Mouse (Mus musculus) forebrain, postnatal 0 days (tissue): ENCODE measurements around the gene Prss34. TPM values are rescaled to one million over a fixed set of nuclear protein-coding genes. Genes with fewer than 3 reads are reported as not detected.

Source experiments
- ATAC-seq: fragments of 200-750 bp; cut with Nextera tagmentation; 2 replicates; pipeline ENCODE4 v1.8.0; 2017; ENCODE audit warnings: mild to moderate bottlenecking, moderate library complexity
- DNase-seq: peaks from one replicate; pipeline ENCODE4 v3.0.0-alpha.2; 2015
- H3K27ac ChIP-seq: fragments of 300-500 bp; sonication (generic); 2 replicates; pipeline ENCODE4 v1.5.1; 2014; ENCODE audit warnings: low read depth, mild to moderate bottlenecking, antibody characterized with exemption, low read length, moderate library complexity, mixed read lengths
- H3K27me3 ChIP-seq: fragments of 300-500 bp; sonication (generic); 2 replicates; pipeline ENCODE4 v1.6.1; 2014; ENCODE audit warnings: mild to moderate bottlenecking, low read length, mixed read lengths; ENCODE audit not compliant: insufficient read depth
- H3K36me3 ChIP-seq: fragments of 300-500 bp; sonication (generic); 2 replicates; pipeline ENCODE4 v1.6.1; 2014; ENCODE audit warnings: mild to moderate bottlenecking, moderate library complexity; ENCODE audit not compliant: insufficient read depth
- H3K4me1 ChIP-seq: fragments of 300-500 bp; sonication (generic); 2 replicates; pipeline ENCODE4 v1.6.1; 2014; ENCODE audit warnings: antibody characterized with exemption; ENCODE audit not compliant: insufficient read depth
- H3K4me2 ChIP-seq: fragments of 300-500 bp; sonication (generic); 2 replicates; pipeline ENCODE4 v1.6.1; 2014; ENCODE audit warnings: low read depth, mild to moderate bottlenecking, moderate library complexity
- H3K4me3 ChIP-seq: fragments of 300-500 bp; sonication (generic); 2 replicates; pipeline ENCODE4 v1.5.1; 2014; ENCODE audit warnings: low read depth, low read length, mixed read lengths
- H3K9ac ChIP-seq: fragments of 300-500 bp; sonication (generic); 2 replicates; pipeline ENCODE4 v1.6.1; 2014; ENCODE audit warnings: mild to moderate bottlenecking
- H3K9me3 ChIP-seq: fragments of 300-500 bp; sonication (generic); 2 replicates; pipeline ENCODE4 v1.6.1; 2016; ENCODE audit warnings: low read length
- CTCF ChIP-seq: sonication (generic); IDR thresholded peaks from 2 replicates; pipeline ENCODE4 v1.5.1; 2016; ENCODE audit warnings: antibody characterized with exemption, control low read depth, low read depth
- WGBS: fragments of 180-500 bp; shearing (Covaris S2); extraction: QIAGEN DNeasy Blood & Tissue Kit; methylation state at CpG from one replicate; pipeline ENCODE4 v1.1.7; 2014; 5-methylcytosine and 5-hydroxymethylcytosine counted together
- polyA plus RNA-seq: library from polyadenylated mRNA; unstranded; fragments of >200 nt; fragmentation: Nextera tagmentation; extraction: Ambion mirVana; gene quantifications from 2 replicates; pipeline ENCODE4 v1.2.1, GENCODE M21; 2015
- total RNA-seq: library from RNA; depleted of rRNA; stranded (reverse); fragments of >200 nt; gene quantifications from 2 replicates; pipeline ENCODE4 v1.2.3, GENCODE M21; 2014

Prss34 gene
- total and polyA plus RNA-seq, 2 experiments from 2014 or later = not detected

DNA sequence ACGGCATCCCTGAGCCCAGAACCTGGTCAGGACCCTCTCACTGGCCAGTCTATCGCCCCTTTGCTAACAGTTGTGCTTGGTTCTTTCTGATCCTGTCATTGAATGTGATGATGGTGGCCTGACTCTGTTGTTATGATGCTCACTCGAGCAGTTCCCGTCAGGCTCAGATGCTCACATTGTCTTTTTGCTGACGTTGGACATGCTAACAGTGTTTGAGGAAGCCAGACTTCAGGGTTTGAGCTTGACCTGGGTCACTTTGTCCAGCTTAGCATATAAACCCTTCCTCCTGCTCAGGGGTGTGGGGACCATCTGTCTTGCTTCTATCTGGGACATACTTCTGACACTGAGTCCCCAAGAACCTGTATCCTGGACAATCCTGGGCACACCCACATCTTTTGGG is 20.2 kb downstream of the Prss34 start, which contains the start of gene Prss29:
Gene Prss29, plus strand, starts transcription at position 301 of the 400 bp plus-strand sequence.
- DNase-seq = no peak
- no peaks in the 10 kb centered on the region for H3K9me3 ChIP-seq
- no peak within 1 kb of the TSS for H3K4me3 ChIP-seq
- H3K36me3 ChIP-seq = no peaks in the 10 kb centered on the region
- no peak within 1 kb of the TSS for H3K27ac ChIP-seq
- H3K4me1 ChIP-seq = no peaks in the 10 kb centered on the region
- H3K4me2 ChIP-seq = no peak within 1 kb of the TSS
- TF ChIP-seq CTCF = no peak
- ATAC-seq = no peak
- H3K9ac ChIP-seq = no peak within 1 kb of the TSS
- no peaks in the 10 kb centered on the region for H3K27me3 ChIP-seq
- 79% methylated on average over 5 of the region's 5 CpGs for WGBS

DNA sequence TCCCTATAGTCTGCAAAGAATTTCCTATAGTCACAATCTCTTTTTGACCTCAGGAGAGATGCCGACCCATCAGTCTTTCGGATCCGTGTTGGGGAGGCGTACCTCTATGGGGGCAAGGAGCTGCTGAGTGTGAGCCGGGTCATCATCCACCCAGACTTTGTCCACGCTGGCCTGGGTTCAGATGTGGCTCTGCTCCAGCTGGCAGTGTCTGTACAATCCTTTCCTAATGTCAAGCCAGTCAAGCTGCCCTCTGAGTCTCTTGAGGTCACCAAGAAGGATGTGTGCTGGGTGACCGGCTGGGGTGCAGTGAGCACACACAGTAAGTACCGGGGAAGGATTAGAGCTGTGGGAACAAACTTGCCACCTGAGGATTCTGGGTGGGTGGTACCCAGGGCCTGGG is 22.6 kb downstream of the Prss34 start:
- ATAC-seq (no peak), DNase-seq (no peak)
- no peak for TF ChIP-seq CTCF
- Histone ChIP-seq H3K9me3 (no peaks in the 10 kb centered on the region), H3K4me2 (no peak overlapping the region), H3K27ac (no peak overlapping the region), H3K9ac (no peak overlapping the region), H3K27me3 (no peaks in the 10 kb centered on the region), H3K4me3 (no peak overlapping the region), H3K36me3 (no peaks in the 10 kb centered on the region), H3K4me1 (no peaks in the 10 kb centered on the region)
- WGBS = 93% methylated on average over 8 of the region's 8 CpGs

DNA sequence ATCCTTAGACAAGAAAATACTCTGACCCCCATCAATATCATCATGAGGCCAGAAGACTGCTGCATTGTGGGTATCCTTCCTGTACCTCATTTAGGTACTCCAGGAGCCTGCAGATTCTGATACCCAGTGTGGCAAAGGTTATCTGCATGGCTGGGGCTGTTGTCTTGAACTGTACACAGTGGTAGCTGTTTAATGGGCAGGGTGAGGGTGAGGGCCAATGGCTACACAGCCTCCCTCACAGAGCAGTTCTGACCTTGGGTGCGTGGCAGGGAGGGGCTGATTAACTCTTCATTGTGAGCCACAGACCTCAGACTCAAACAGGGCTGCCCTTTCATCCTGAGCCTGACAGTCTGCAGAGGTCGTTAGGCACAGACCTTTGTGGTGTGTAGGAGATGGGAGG is 24.7 kb downstream of the Prss34 start:
- Histone ChIP-seq H3K36me3 (no peaks in the 10 kb centered on the region), H3K27ac (no peak overlapping the region), H3K9ac (no peak overlapping the region), H3K4me2 (no peak overlapping the region), H3K9me3 (no peaks in the 10 kb centered on the region), H3K4me1 (no peaks in the 10 kb centered on the region), H3K27me3 (no peaks in the 10 kb centered on the region), H3K4me3 (no peak overlapping the region)
- WGBS = 10% methylated on average over 2 of the region's 2 CpGs
- DNase-seq (no peak), ATAC-seq (no peak)
- TF ChIP-seq CTCF = no peak

DNA sequence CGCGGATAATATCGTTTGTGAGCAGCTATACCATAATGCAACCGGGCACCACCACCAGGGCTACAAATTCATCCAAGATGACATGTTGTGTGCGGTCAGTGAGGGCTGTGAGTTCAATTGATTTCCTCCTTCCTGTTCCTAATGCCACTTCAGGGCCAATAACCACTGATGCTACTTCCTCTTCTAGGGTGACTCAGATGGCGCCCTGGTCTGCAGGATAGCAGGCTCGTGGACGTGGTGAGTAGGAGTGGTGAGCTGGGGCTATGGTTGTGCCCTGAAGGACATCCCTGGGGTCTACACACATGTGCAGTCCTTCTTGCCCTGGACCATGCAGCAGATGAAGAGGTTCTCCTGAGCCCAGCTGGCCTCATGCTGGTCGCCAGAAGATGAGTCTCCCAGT is 34.1 kb downstream of the Prss34 start:
- H3K36me3 ChIP-seq = no peaks in the 10 kb centered on the region
- TF ChIP-seq CTCF = no peak
- no peaks in the 10 kb centered on the region for H3K4me1 ChIP-seq
- DNase-seq = no peak
- no peaks in the 10 kb centered on the region for H3K9me3 ChIP-seq
- H3K9ac ChIP-seq = no peak overlapping the region
- H3K27ac ChIP-seq = no peak overlapping the region
- 87% methylated on average over 9 of the region's 9 CpGs for WGBS
- ATAC-seq = no peak
- no peak overlapping the region for H3K4me2 ChIP-seq
- H3K27me3 ChIP-seq = no peaks in the 10 kb centered on the region; the same call in 1 of the 2 replicates
- H3K4me3 ChIP-seq = no peak overlapping the region

DNA sequence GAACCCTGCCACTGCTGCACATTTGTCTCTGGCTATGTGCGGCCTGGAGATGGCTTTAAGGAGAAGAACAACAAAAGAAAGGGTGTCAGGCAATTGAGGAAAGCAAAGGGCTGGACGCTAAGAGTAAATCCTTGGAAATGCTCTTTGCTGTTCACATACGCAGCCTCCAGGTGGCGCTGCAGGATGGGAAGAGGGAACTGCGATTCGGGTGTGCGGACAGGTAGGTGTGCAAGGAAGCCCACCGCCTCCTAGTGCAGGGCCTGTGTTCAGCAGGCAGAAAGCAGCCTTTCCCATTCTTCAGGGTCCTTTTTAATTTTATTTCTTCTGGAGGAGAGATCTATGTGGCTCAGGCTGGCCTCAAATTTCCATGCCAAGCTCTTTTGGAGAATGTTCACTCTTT is 35.7 kb downstream of the Prss34 start:
- Histone ChIP-seq H3K27ac (no peak overlapping the region), H3K4me3 (no peak overlapping the region), H3K9me3 (no peaks in the 10 kb centered on the region), H3K36me3 (no peaks in the 10 kb centered on the region), H3K27me3 (no peaks in the 10 kb centered on the region; the same call in 1 of the 2 replicates), H3K9ac (no peak overlapping the region), H3K4me2 (no peak overlapping the region), H3K4me1 (no peaks in the 10 kb centered on the region)
- TF ChIP-seq CTCF = peak; percentile 99
- DNase-seq = peak; percentile 89
- 1% methylated on average over 8 of the region's 8 CpGs for WGBS
- ATAC-seq = peak; percentile 82

DNA sequence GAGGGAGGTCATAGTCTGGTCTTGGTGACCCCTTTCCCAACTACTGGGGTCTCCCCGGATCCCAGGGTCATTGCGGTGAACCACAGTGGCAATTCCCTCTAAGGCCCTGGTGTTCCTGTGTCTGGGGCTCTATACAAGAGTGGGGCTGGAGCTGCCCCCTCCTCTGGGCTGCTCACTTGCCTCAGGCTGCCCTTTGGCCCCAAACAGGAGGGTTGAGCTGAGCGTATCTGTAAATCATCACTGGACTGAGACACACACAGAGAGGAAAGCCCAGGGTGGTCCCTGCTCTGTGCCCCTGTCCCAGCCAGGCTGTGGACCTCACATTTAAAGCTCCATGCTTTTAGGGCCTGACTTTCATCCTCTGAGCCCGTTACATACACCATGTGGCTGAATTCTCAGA is 40.0 kb downstream of the Prss34 start:
- Histone ChIP-seq H3K27ac (no peak overlapping the region), H3K4me1 (no peaks in the 10 kb centered on the region), H3K36me3 (no peaks in the 10 kb centered on the region), H3K4me2 (no peak overlapping the region), H3K9me3 (no peaks in the 10 kb centered on the region), H3K27me3 (no peaks in the 10 kb centered on the region), H3K4me3 (no peak overlapping the region), H3K9ac (no peak overlapping the region)
- no peak for TF ChIP-seq CTCF
- DNase-seq (no peak), ATAC-seq (no peak)
- 86% methylated on average over 4 of the region's 4 CpGs for WGBS

DNA sequence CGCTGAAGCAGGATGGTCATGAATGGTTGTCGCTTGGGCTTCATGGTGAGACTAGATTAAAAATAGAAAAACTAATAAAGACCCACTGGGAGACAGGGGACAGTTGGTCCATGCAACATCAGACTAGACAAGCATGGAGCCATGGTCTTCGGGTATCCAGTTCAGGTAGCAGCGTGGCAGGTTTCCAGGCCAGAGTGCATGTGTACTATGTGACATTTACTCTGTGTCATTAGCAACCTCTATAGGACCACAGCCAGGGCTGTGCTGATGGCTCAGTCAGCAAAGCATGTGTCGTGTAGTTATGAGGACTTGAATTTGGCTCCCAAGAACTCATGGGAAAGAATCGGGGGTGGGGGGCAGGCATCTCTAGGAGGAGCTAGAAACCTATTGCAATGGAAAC is 41.8 kb downstream of the Prss34 start:
- ATAC-seq = no peak
- H3K4me3 ChIP-seq = no peak overlapping the region
- no peak for DNase-seq
- H3K9ac ChIP-seq = no peak overlapping the region
- no peaks in the 10 kb centered on the region for H3K9me3 ChIP-seq
- TF ChIP-seq CTCF = no peak
- H3K27me3 ChIP-seq = no peaks in the 10 kb centered on the region
- H3K36me3 ChIP-seq = no peaks in the 10 kb centered on the region
- no peak overlapping the region for H3K27ac ChIP-seq
- no peaks in the 10 kb centered on the region for H3K4me1 ChIP-seq
- H3K4me2 ChIP-seq = no peak overlapping the region
- WGBS = 81% methylated on average over 6 of the region's 6 CpGs

DNA sequence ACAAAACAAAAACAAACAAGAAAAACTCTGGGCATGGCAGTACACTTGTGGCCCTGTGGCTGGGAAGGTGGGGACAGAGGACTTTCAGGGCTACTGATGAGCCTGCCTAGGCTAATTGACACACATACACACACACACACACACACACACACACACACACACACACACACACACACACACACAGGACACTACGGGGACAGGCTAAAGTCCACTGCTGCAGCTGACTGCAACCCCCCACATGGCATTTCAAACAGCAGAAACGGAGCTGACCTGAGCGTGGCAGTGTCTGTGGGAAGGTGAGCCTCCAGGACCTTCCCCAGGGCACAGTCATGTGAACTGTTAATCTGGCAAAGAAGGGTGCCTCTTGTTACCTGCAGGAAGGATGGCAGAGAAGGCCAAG is 43.3 kb downstream of the Prss34 start:
- H3K36me3 ChIP-seq = no peaks in the 10 kb centered on the region
- WGBS = 67% methylated on average over 3 of the region's 3 CpGs

More for the DNA sequence above, 43.3 kb downstream of the Prss34 start:
- no peak for TF ChIP-seq CTCF
- Histone ChIP-seq H3K4me3 (no peak overlapping the region), H3K4me1 (no peaks in the 10 kb centered on the region), H3K4me2 (no peak overlapping the region), H3K9me3 (no peaks in the 10 kb centered on the region), H3K27me3 (no peaks in the 10 kb centered on the region), H3K9ac (no peak overlapping the region), H3K27ac (no peak overlapping the region)
- no peak for ATAC-seq
- no peak for DNase-seq
